8 mouse cellular contexts compared by ENCODE assay signal in genomic region chr1:52630937-52631299, GRCm38 (mm10). TPM values are rescaled to one million over a fixed set of nuclear protein-coding genes. Genes with fewer than 3 reads are reported as not detected.
DNase-seq lines count a peak whose midpoint lies in the region; ATAC-seq and TF ChIP-seq lines count a peak whose summit lies in the region.

No protein-coding gene starts in this region.

- H3K27ac ChIP-seq in lung, embryonic 15.5 days, result peak overlapping the region; percentile 88
- H3K27ac ChIP-seq in bone marrow macrophage, adult 2 months (ENCODE audit: insufficient read depth, low read depth, low read length), result peak overlapping the region; percentile 40
- peak overlapping the region; percentile 76 for H3K27ac ChIP-seq in heart, embryonic 15.5 days
- H3K27ac ChIP-seq in stomach, postnatal 0 days (replicated peaks), result peak overlapping the region; percentile 78

- H3K4me3 ChIP-seq in lung, embryonic 15.5 days, result peak overlapping the region; percentile 99
- peak overlapping the region; percentile 98 for H3K4me3 ChIP-seq in bone marrow macrophage, adult 2 months (ENCODE audit: insufficient read depth, low read length)
- peak overlapping the region; percentile 70 for H3K4me3 ChIP-seq in heart, embryonic 15.5 days
- peak overlapping the region; percentile 95 for H3K4me3 ChIP-seq in stomach, postnatal 0 days (ENCODE audit: low read depth, low read length)

- H3K4me2 ChIP-seq in lung, embryonic 15.5 days, result peak overlapping the region; percentile 52
- peak overlapping the region; percentile 60 for H3K4me2 ChIP-seq in heart, embryonic 15.5 days
- H3K4me2 ChIP-seq in stomach, postnatal 0 days (replicated peaks; ENCODE audit: low read depth), result peak overlapping the region; percentile 55

- H3K9me3 ChIP-seq in lung, embryonic 15.5 days, result no peaks in the 10 kb centered on the region
- no peaks in the 10 kb centered on the region for H3K9me3 ChIP-seq in heart, embryonic 15.5 days (replicated peaks)
- H3K9me3 ChIP-seq in stomach, postnatal 0 days (ENCODE audit: control insufficient read depth, low read length), result no peaks in the 10 kb centered on the region

- no peak for TF ChIP-seq CTCF in bone marrow macrophage, adult 2 months (IDR thresholded peaks at IDR 0.05; ENCODE audit: low read depth, low read length)
- no peak for TF ChIP-seq CTCF in stomach, postnatal 0 days (IDR thresholded peaks at IDR 0.05; ENCODE audit: low read depth)

- no peaks in the 10 kb centered on the region for H3K27me3 ChIP-seq in lung, embryonic 15.5 days
- no peaks in the 10 kb centered on the region for H3K27me3 ChIP-seq in heart, embryonic 15.5 days
- H3K27me3 ChIP-seq in stomach, postnatal 0 days (ENCODE audit: control insufficient read depth, insufficient read depth, low read length), result no peaks in the 10 kb centered on the region

- ATAC-seq in lung, embryonic 15.5 days (ENCODE audit: borderline replicate concordance, extremely low read depth, low FRiP score, low TSS enrichment), result peak; percentile 68
- peak; percentile 54; the same call in 1 of the 2 replicates for ATAC-seq in heart, embryonic 15.5 days (replicated peaks; ENCODE audit: insufficient number of reproducible peaks, insufficient read depth, low FRiP score, low read depth)
- ATAC-seq in stomach, postnatal 0 days (ENCODE audit: low FRiP score, low TSS enrichment), result peak; percentile 78

- WGBS in lung, embryonic 15.5 days, result under 1% methylated on average over 6 of the region's 6 CpGs
- WGBS in heart, embryonic 15.5 days, result 3% methylated on average over 6 of the region's 6 CpGs
- 0% methylated on average over 6 of the region's 6 CpGs for WGBS in stomach, postnatal 0 days

- peak overlapping the region; percentile 91 for H3K9ac ChIP-seq in lung, embryonic 15.5 days
- peak overlapping the region; percentile 67 for H3K9ac ChIP-seq in heart, embryonic 15.5 days
- H3K9ac ChIP-seq in stomach, postnatal 0 days (ENCODE audit: low read length), result peak overlapping the region; percentile 78

- H3K4me1 ChIP-seq in lung, embryonic 15.5 days, result peaks cover 9% of the 10 kb centered on the region
- H3K4me1 ChIP-seq in bone marrow macrophage, adult 2 months (ENCODE audit: control insufficient read depth, insufficient read depth, low read length), result no peaks in the 10 kb centered on the region
- peaks cover 7% of the 10 kb centered on the region for H3K4me1 ChIP-seq in heart, embryonic 15.5 days (replicated peaks)
- no peaks in the 10 kb centered on the region for H3K4me1 ChIP-seq in stomach, postnatal 0 days (replicated peaks; ENCODE audit: control insufficient read depth, insufficient read depth)

- no peak for TF ChIP-seq EP300 in stomach, postnatal 0 days (optimal IDR thresholded peaks at IDR 0.05)

- no peak for DNase-seq in lung, postnatal 10 days
- DNase-seq in lung, postnatal 25 days (ENCODE audit: low spot score), result peak; percentile 53
- DNase-seq in stomach, postnatal 0 days (ENCODE audit: low spot score), result no peak
- no peak for DNase-seq in cerebellum, adult 11-12 months
- no peak for DNase-seq in cerebellum, postnatal 36 days

- TF ChIP-seq POLR2A in bone marrow macrophage, adult 2 months (IDR thresholded peaks at IDR 0.05; ENCODE audit: borderline replicate concordance, low read depth, low read length), result no peak

- no peaks in the 10 kb centered on the region for H3K36me3 ChIP-seq in lung, embryonic 15.5 days
- no peaks in the 10 kb centered on the region for H3K36me3 ChIP-seq in heart, embryonic 15.5 days
- H3K36me3 ChIP-seq in stomach, postnatal 0 days (ENCODE audit: control insufficient read depth, insufficient read depth, low read length), result no peaks in the 10 kb centered on the region

RNA-seq across cellular contexts. Expression of gene Nemp2, which starts 0.4 kb away (rescaled TPM):
- 9.6 and 9.8 TPM in 2 replicates for polyA plus RNA-seq in lung, embryonic 15.5 days (2015; fragmentation: Nextera tagmentation; extraction: Ambion mirVana)
- polyA plus RNA-seq in bone marrow macrophage, adult 2 months (2012; ENCODE audit: insufficient read depth, insufficient read length, missing spikeins), result 10.2 and 11.6 TPM in 2 replicates
- 4.4 and 5.2 TPM in 2 replicates for polyA plus RNA-seq in heart, embryonic 15.5 days (2015; fragmentation: Nextera tagmentation; extraction: Ambion mirVana)
- 2.4 and 2.9 TPM in 2 replicates for polyA plus RNA-seq in stomach, postnatal 0 days (2015; fragmentation: Nextera tagmentation; extraction: Ambion mirVana)
